Mouse (Mus musculus) limb, embryonic 13.5 days (tissue): Measurements from ENCODE around the gene Rprm. TPM values are rescaled to one million over a fixed set of nuclear protein-coding genes. Genes with fewer than 3 reads are reported as not detected.

Source experiments
- ATAC-seq: fragments of 200-750 bp; cut with Nextera tagmentation; 2 replicates; pipeline ENCODE4 v1.8.0; 2017; ENCODE audit warnings: low read depth, moderate number of reproducible peaks, moderate TSS enrichment; ENCODE audit not compliant: low FRiP score
- H3K27ac ChIP-seq: fragments of 300-500 bp; sonication (generic); 2 replicates; pipeline ENCODE4 v1.5.1; 2015; ENCODE audit warnings: inconsistent platforms, mild to moderate bottlenecking, moderate library complexity
- H3K27me3 ChIP-seq: fragments of 300-500 bp; sonication (generic); 2 replicates; pipeline ENCODE4 v1.6.1; 2015; ENCODE audit warnings: mild to moderate bottlenecking, inconsistent platforms
- H3K36me3 ChIP-seq: fragments of 300-500 bp; sonication (generic); 2 replicates; pipeline ENCODE4 v1.6.1; 2015; ENCODE audit warnings: inconsistent platforms, mild to moderate bottlenecking, moderate library complexity
- H3K4me1 ChIP-seq: fragments of 300-500 bp; sonication (generic); 2 replicates; pipeline ENCODE4 v1.6.1; 2015; ENCODE audit warnings: inconsistent platforms
- H3K4me2 ChIP-seq: fragments of 300-500 bp; sonication (generic); replicated peaks from 2 replicates; pipeline ENCODE4 v1.6.1; 2015; ENCODE audit warnings: inconsistent platforms, mild to moderate bottlenecking, moderate library complexity
- H3K4me3 ChIP-seq: fragments of 300-500 bp; sonication (generic); 2 replicates; pipeline ENCODE4 v1.5.1; 2015; ENCODE audit warnings: moderate library complexity, mild to moderate bottlenecking, inconsistent platforms
- H3K9ac ChIP-seq: fragments of 300-500 bp; sonication (generic); 2 replicates; pipeline ENCODE4 v1.6.1; 2015; ENCODE audit warnings: mild to moderate bottlenecking, inconsistent platforms
- H3K9me3 ChIP-seq: fragments of 300-500 bp; sonication (generic); 2 replicates; pipeline ENCODE4 v1.6.1; 2016; ENCODE audit warnings: inconsistent platforms
- WGBS: fragments of 180-500 bp; shearing (Covaris S2); methylation state at CpG from one replicate; pipeline ENCODE4 v1.1.7; 2015; 5-methylcytosine and 5-hydroxymethylcytosine counted together
- polyA plus RNA-seq: library from polyadenylated mRNA; unstranded; fragments of >200 nt; fragmentation: Nextera tagmentation; extraction: Ambion mirVana; gene quantifications from 2 replicates; pipeline ENCODE4 v1.2.1, GENCODE M21; 2015

Rprm gene
- 92.6 and 110 TPM in 2 replicates for polyA plus RNA-seq

GRCm38 (mm10) chr2:54085430-54086087 is at the start of gene Rprm:
Gene Rprm, minus strand, starts transcription at chr2:54085552.
- Histone ChIP-seq H3K27me3 (peaks cover 22% of the 10 kb centered on the region), H3K4me1 (peaks cover 14% of the 10 kb centered on the region; the same call in 1 of the 2 replicates), H3K27ac (peak within 1 kb of the TSS; percentile 69; the same call in 1 of the 2 replicates), H3K9me3 (no peaks in the 10 kb centered on the region), H3K36me3 (no peaks in the 10 kb centered on the region), H3K4me2 (peak within 1 kb of the TSS; percentile 77), H3K9ac (peak within 1 kb of the TSS; percentile 68), H3K4me3 (peak within 1 kb of the TSS; percentile 52)
- 4% methylated on average over 27 of the region's 27 CpGs for WGBS
- peak; percentile 91 for ATAC-seq

GRCm38 (mm10) chr2:54119305-54119704 is 34.0 kb upstream of the Rprm start:
- H3K27me3 ChIP-seq, result no peaks in the 10 kb centered on the region
- no peak overlapping the region for H3K4me2 ChIP-seq
- H3K27ac ChIP-seq, result no peak overlapping the region
- H3K9ac ChIP-seq, result no peak overlapping the region
- H3K4me1 ChIP-seq, result no peaks in the 10 kb centered on the region
- H3K36me3 ChIP-seq, result no peaks in the 10 kb centered on the region
- no peaks in the 10 kb centered on the region for H3K9me3 ChIP-seq
- WGBS, result 79% methylated on average over 6 of the region's 6 CpGs
- ATAC-seq, result no peak
- H3K4me3 ChIP-seq, result no peak overlapping the region

- ATAC-seq, result no peak
- Histone ChIP-seq H3K27ac (no peak overlapping the region), H3K9ac (no peak overlapping the region), H3K9me3 (no peaks in the 10 kb centered on the region), H3K4me1 (no peaks in the 10 kb centered on the region), H3K36me3 (no peaks in the 10 kb centered on the region), H3K27me3 (no peaks in the 10 kb centered on the region), H3K4me2 (no peak overlapping the region), H3K4me3 (no peak overlapping the region)
- WGBS, result 31% methylated on average over 3 of the region's 3 CpGs
These were observed 33.5 kb upstream of the Rprm start for GRCm38 (mm10) chr2:54118881-54119280.

GRCm38 (mm10) chr2:54111294-54111693 is 25.9 kb upstream of the Rprm start:
- 69% methylated on average over 2 of the region's 2 CpGs for WGBS
- no peak overlapping the region for H3K9ac ChIP-seq
- no peaks in the 10 kb centered on the region for H3K4me1 ChIP-seq
- H3K36me3 ChIP-seq, result no peaks in the 10 kb centered on the region
- ATAC-seq, result no peak
- H3K27me3 ChIP-seq, result no peaks in the 10 kb centered on the region
- H3K9me3 ChIP-seq, result no peaks in the 10 kb centered on the region
- H3K4me2 ChIP-seq, result no peak overlapping the region
- H3K4me3 ChIP-seq, result no peak overlapping the region
- no peak overlapping the region for H3K27ac ChIP-seq

GRCm38 (mm10) chr2:54106232-54106726 is 20.9 kb upstream of the Rprm start:
- Histone ChIP-seq H3K27me3 (no peaks in the 10 kb centered on the region), H3K4me3 (no peak overlapping the region), H3K9me3 (no peaks in the 10 kb centered on the region), H3K4me2 (no peak overlapping the region), H3K9ac (no peak overlapping the region), H3K36me3 (no peaks in the 10 kb centered on the region), H3K27ac (no peak overlapping the region), H3K4me1 (peaks cover 6% of the 10 kb centered on the region; the same call in 1 of the 2 replicates)
- WGBS, result 57% methylated on average over 1 of the region's 1 CpGs
- no peak for ATAC-seq

GRCm38 (mm10) chr2:54099939-54100338 is 14.6 kb upstream of the Rprm start:
- Histone ChIP-seq H3K4me2 (no peak overlapping the region), H3K9me3 (no peaks in the 10 kb centered on the region), H3K36me3 (no peaks in the 10 kb centered on the region), H3K4me3 (no peak overlapping the region), H3K4me1 (peaks cover 6% of the 10 kb centered on the region; the same call in 1 of the 2 replicates), H3K9ac (no peak overlapping the region), H3K27ac (no peak overlapping the region), H3K27me3 (no peaks in the 10 kb centered on the region)
- ATAC-seq, result no peak
- WGBS, result 83% methylated on average over 1 of the region's 1 CpGs

GRCm38 (mm10) chr2:54092616-54093015 is 7.3 kb upstream of the Rprm start:
- Histone ChIP-seq H3K27me3 (no peaks in the 10 kb centered on the region), H3K4me3 (no peak overlapping the region), H3K9me3 (no peaks in the 10 kb centered on the region), H3K27ac (no peak overlapping the region), H3K36me3 (no peaks in the 10 kb centered on the region), H3K4me2 (no peak overlapping the region), H3K9ac (no peak overlapping the region), H3K4me1 (no peaks in the 10 kb centered on the region)
- 89% methylated on average over 3 of the region's 3 CpGs for WGBS
- no peak for ATAC-seq

GRCm38 (mm10) chr2:54086254-54086653 is 902 bp upstream of the Rprm start:
- no peaks in the 10 kb centered on the region for H3K9me3 ChIP-seq
- H3K4me2 ChIP-seq, result no peak overlapping the region
- H3K4me3 ChIP-seq, result no peak overlapping the region
- WGBS, result 66% methylated on average over 4 of the region's 4 CpGs
- H3K27ac ChIP-seq, result no peak overlapping the region
- H3K36me3 ChIP-seq, result no peaks in the 10 kb centered on the region
- ATAC-seq, result no peak
- peaks cover 14% of the 10 kb centered on the region; the same call in 1 of the 2 replicates for H3K4me1 ChIP-seq
- H3K27me3 ChIP-seq, result peaks cover 18% of the 10 kb centered on the region
- no peak overlapping the region for H3K9ac ChIP-seq

- Histone ChIP-seq H3K9ac (peak overlapping the region; percentile 68), H3K27me3 (peaks cover 22% of the 10 kb centered on the region), H3K36me3 (no peaks in the 10 kb centered on the region), H3K9me3 (no peaks in the 10 kb centered on the region), H3K4me3 (peak overlapping the region; percentile 52), H3K27ac (peak overlapping the region; percentile 69; the same call in 1 of the 2 replicates), H3K4me2 (peak overlapping the region; percentile 77), H3K4me1 (peaks cover 14% of the 10 kb centered on the region; the same call in 1 of the 2 replicates)
- ATAC-seq, result peak; percentile 64
- WGBS, result 2% methylated on average over 51 of the region's 51 CpGs
These were observed 469 bp downstream of the Rprm start for GRCm38 (mm10) chr2:54084737-54085429.

GRCm38 (mm10) chr2:54083861-54084736 is 1.3 kb downstream of the Rprm start:
- Histone ChIP-seq H3K9me3 (no peaks in the 10 kb centered on the region), H3K4me2 (peak overlapping the region; percentile 77), H3K27me3 (peaks cover 22% of the 10 kb centered on the region), H3K4me1 (peaks cover 14% of the 10 kb centered on the region; the same call in 1 of the 2 replicates), H3K4me3 (peak overlapping the region; percentile 52), H3K36me3 (no peaks in the 10 kb centered on the region), H3K9ac (peak overlapping the region; percentile 68), H3K27ac (0 out of 2 replicates have a peak overlapping the region, but pooled peaks have one; percentile 69)
- no peak for ATAC-seq
- WGBS, result 2% methylated on average over 29 of the region's 29 CpGs

- H3K4me1 ChIP-seq, result 0 out of 2 replicates have a peak, but pooled peaks cover 5% of the 10 kb centered on the region
- H3K36me3 ChIP-seq, result no peaks in the 10 kb centered on the region
These were observed 6.4 kb downstream of the Rprm start for GRCm38 (mm10) chr2:54078961-54079360.

More at GRCm38 (mm10) chr2:54078961-54079360, 6.4 kb downstream of the Rprm start:
- no peak overlapping the region for H3K27ac ChIP-seq
- no peak overlapping the region for H3K4me2 ChIP-seq
- H3K4me3 ChIP-seq, result no peak overlapping the region
- WGBS, result 81% methylated on average over 7 of the region's 7 CpGs
- H3K27me3 ChIP-seq, result peaks cover 5% of the 10 kb centered on the region; the same call in 1 of the 2 replicates
- no peaks in the 10 kb centered on the region for H3K9me3 ChIP-seq
- no peak for ATAC-seq
- no peak overlapping the region for H3K9ac ChIP-seq
